In the genomic region with DNA sequence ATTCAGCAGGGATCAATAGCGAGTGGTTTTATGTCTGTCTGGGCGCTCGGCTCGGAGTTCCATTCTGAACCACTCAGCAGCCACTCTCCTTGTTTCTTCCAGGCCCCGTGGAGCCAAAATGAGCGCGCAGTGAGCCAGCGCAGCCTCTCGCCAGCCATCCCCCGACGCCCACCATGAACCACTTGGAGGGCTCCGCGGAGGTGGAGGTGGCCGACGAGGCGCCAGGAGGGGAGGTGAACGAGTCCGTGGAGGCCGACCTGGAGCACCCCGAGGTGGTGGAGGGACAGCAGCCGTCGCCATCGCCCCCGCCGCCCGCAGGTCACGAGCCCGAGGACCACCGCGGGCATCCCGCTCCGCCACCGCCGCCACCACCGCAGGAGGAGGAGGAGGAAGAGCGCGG, we compare ENCODE assay signal across 7 mouse cellular contexts.
A peak's percentile ranks its signal among the peaks of the same experiment; 100 is the strongest.
DNase-seq lines count a peak whose midpoint lies in the region; ATAC-seq and TF ChIP-seq lines count a peak whose summit lies in the region.

No protein-coding gene starts in this region.

- H3K4me2 ChIP-seq in liver, embryonic 12.5 days: peak overlapping the region; percentile 55
- H3K4me2 ChIP-seq in liver, postnatal 0 days (ENCODE audit: low read depth, low read length): no peak overlapping the region
- peak overlapping the region; percentile 54 for H3K4me2 ChIP-seq in forebrain, embryonic 14.5 days (ENCODE audit: low read length)
- H3K4me2 ChIP-seq in limb, embryonic 12.5 days: peak overlapping the region; percentile 61
- H3K4me2 ChIP-seq in stomach, embryonic 16.5 days (ENCODE audit: low read depth, low read length): peak overlapping the region; percentile 64

- no peaks in the 10 kb centered on the region for H3K4me1 ChIP-seq in liver, embryonic 12.5 days
- H3K4me1 ChIP-seq in liver, postnatal 0 days (ENCODE audit: insufficient read depth): peaks cover 5% of the 10 kb centered on the region; the same call in 1 of the 2 replicates
- H3K4me1 ChIP-seq in forebrain, embryonic 14.5 days (ENCODE audit: control insufficient read depth, insufficient read depth, low read length): no peaks in the 10 kb centered on the region
- peaks cover 7% of the 10 kb centered on the region; the same call in 1 of the 2 replicates for H3K4me1 ChIP-seq in limb, embryonic 12.5 days (replicated peaks)
- no peaks in the 10 kb centered on the region for H3K4me1 ChIP-seq in stomach, embryonic 16.5 days (ENCODE audit: control insufficient read depth, insufficient read depth, low read length)

- TF ChIP-seq EP300 in liver, postnatal 0 days (IDR thresholded peaks at IDR 0.05; ENCODE audit: low read depth): no peak

- peaks cover 42% of the 10 kb centered on the region for H3K27me3 ChIP-seq in liver, embryonic 12.5 days (replicated peaks)
- H3K27me3 ChIP-seq in liver, postnatal 0 days (ENCODE audit: insufficient read depth, low read length): peaks cover 35% of the 10 kb centered on the region
- H3K27me3 ChIP-seq in forebrain, embryonic 14.5 days (replicated peaks; ENCODE audit: control insufficient read depth, insufficient read depth, low read length): peaks cover 14% of the 10 kb centered on the region; the same call in 1 of the 2 replicates
- peaks cover 83% of the 10 kb centered on the region for H3K27me3 ChIP-seq in limb, embryonic 12.5 days
- H3K27me3 ChIP-seq in stomach, embryonic 16.5 days (ENCODE audit: control insufficient read depth, insufficient read depth, low read length): peaks cover 27% of the 10 kb centered on the region

- no peak overlapping the region for H3K9ac ChIP-seq in liver, embryonic 12.5 days
- H3K9ac ChIP-seq in liver, postnatal 0 days (replicated peaks): no peak overlapping the region
- peak overlapping the region; percentile 45; the same call in 1 of the 2 replicates for H3K9ac ChIP-seq in forebrain, embryonic 14.5 days (ENCODE audit: low read length)
- H3K9ac ChIP-seq in limb, embryonic 12.5 days (replicated peaks): peak overlapping the region; percentile 45
- H3K9ac ChIP-seq in stomach, embryonic 16.5 days (ENCODE audit: low read length): peak overlapping the region; percentile 56

- no peaks in the 10 kb centered on the region for H3K9me3 ChIP-seq in liver, embryonic 12.5 days (replicated peaks)
- H3K9me3 ChIP-seq in liver, postnatal 0 days (ENCODE audit: low read length): no peaks in the 10 kb centered on the region
- H3K9me3 ChIP-seq in forebrain, embryonic 14.5 days (replicated peaks; ENCODE audit: control insufficient read depth, low read length): no peaks in the 10 kb centered on the region
- no peaks in the 10 kb centered on the region for H3K9me3 ChIP-seq in limb, embryonic 12.5 days
- H3K9me3 ChIP-seq in stomach, embryonic 16.5 days (replicated peaks; ENCODE audit: control insufficient read depth, low read length): no peaks in the 10 kb centered on the region; the same call in 1 of the 2 replicates

- ATAC-seq in liver, embryonic 12.5 days: no peak
- no peak for ATAC-seq in liver, postnatal 0 days
- ATAC-seq in forebrain, embryonic 14.5 days: peak; percentile 17; the same call in 1 of the 2 replicates
- ATAC-seq in limb, embryonic 12.5 days (ENCODE audit: insufficient number of reproducible peaks, insufficient read depth, low FRiP score, low TSS enrichment, low read depth): 0 out of 2 replicates have a peak, but pooled peaks have one; percentile 3
- ATAC-seq in stomach, embryonic 16.5 days (ENCODE audit: insufficient read depth, low FRiP score): no peak

- peak overlapping the region; percentile 32 for H3K4me3 ChIP-seq in liver, embryonic 12.5 days
- no peak overlapping the region for H3K4me3 ChIP-seq in liver, postnatal 0 days (ENCODE audit: low read depth, low read length)
- H3K4me3 ChIP-seq in forebrain, embryonic 14.5 days (ENCODE audit: low read depth, low read length): peak overlapping the region; percentile 38
- H3K4me3 ChIP-seq in limb, embryonic 12.5 days (replicated peaks): peak overlapping the region; percentile 47
- peak overlapping the region; percentile 46 for H3K4me3 ChIP-seq in stomach, embryonic 16.5 days (replicated peaks; ENCODE audit: low read length)

- no peak for TF ChIP-seq CTCF in liver, postnatal 0 days (IDR thresholded peaks at IDR 0.05; ENCODE audit: low read depth)

- no peak for DNase-seq in liver, postnatal 0 days
- DNase-seq in forebrain, embryonic 14.5 days (ENCODE audit: low spot score): no peak
- DNase-seq in ovary, postnatal 36 days (ENCODE audit: low spot score): no peak
- DNase-seq in cerebellum, adult 11-12 months: no peak

- 23% methylated on average over 33 of the region's 37 CpGs for WGBS in liver, embryonic 12.5 days (ENCODE audit: insufficient replicate concordance)
- WGBS in liver, postnatal 0 days (ENCODE audit: insufficient replicate concordance): 27% methylated on average over 32 of the region's 37 CpGs
- WGBS in forebrain, embryonic 14.5 days: 26% methylated on average over 37 of the region's 37 CpGs
- WGBS in limb, embryonic 12.5 days: 20% methylated on average over 37 of the region's 37 CpGs
- 25% methylated on average over 37 of the region's 37 CpGs for WGBS in stomach, embryonic 16.5 days

- H3K36me3 ChIP-seq in liver, embryonic 12.5 days: no peaks in the 10 kb centered on the region
- H3K36me3 ChIP-seq in liver, postnatal 0 days (replicated peaks; ENCODE audit: insufficient read depth, low read length): no peaks in the 10 kb centered on the region
- no peaks in the 10 kb centered on the region for H3K36me3 ChIP-seq in forebrain, embryonic 14.5 days (ENCODE audit: control insufficient read depth, insufficient read depth, low read length)
- H3K36me3 ChIP-seq in limb, embryonic 12.5 days: no peaks in the 10 kb centered on the region
- H3K36me3 ChIP-seq in stomach, embryonic 16.5 days (ENCODE audit: control insufficient read depth, insufficient read depth, low read length): no peaks in the 10 kb centered on the region

- no peak overlapping the region for H3K27ac ChIP-seq in liver, embryonic 12.5 days
- H3K27ac ChIP-seq in liver, postnatal 0 days (ENCODE audit: low read depth): no peak overlapping the region
- H3K27ac ChIP-seq in forebrain, embryonic 14.5 days (ENCODE audit: low read depth, low read length): no peak overlapping the region
- no peak overlapping the region for H3K27ac ChIP-seq in limb, embryonic 12.5 days
- H3K27ac ChIP-seq in stomach, embryonic 16.5 days (ENCODE audit: low read length): no peak overlapping the region

Comparison
In these comparisons a context has a peak if more than half of its experiments do, and no peak if none do; other contexts are left out.
1. ATAC-seq: peak in forebrain, embryonic 14.5 days (single experiment) and limb, embryonic 12.5 days (single experiment); none in liver, embryonic 12.5 days (single experiment), liver, postnatal 0 days (single experiment) and stomach, embryonic 16.5 days (single experiment).
2. H3K9ac ChIP-seq: peak in forebrain, embryonic 14.5 days (single experiment), limb, embryonic 12.5 days (single experiment) and stomach, embryonic 16.5 days (single experiment); none in liver, embryonic 12.5 days (single experiment) and liver, postnatal 0 days (single experiment).